Mouse (Mus musculus): ENCODE data around the gene Vav3. TPM values are rescaled to one million over a fixed set of nuclear protein-coding genes. Genes with fewer than 3 reads are reported as not detected.

Vav3 gene
- polyA plus RNA-seq (2015; fragmentation: Nextera tagmentation; extraction: Ambion mirVana): 11.3 and 13.2 TPM in 2 replicates

DNA sequence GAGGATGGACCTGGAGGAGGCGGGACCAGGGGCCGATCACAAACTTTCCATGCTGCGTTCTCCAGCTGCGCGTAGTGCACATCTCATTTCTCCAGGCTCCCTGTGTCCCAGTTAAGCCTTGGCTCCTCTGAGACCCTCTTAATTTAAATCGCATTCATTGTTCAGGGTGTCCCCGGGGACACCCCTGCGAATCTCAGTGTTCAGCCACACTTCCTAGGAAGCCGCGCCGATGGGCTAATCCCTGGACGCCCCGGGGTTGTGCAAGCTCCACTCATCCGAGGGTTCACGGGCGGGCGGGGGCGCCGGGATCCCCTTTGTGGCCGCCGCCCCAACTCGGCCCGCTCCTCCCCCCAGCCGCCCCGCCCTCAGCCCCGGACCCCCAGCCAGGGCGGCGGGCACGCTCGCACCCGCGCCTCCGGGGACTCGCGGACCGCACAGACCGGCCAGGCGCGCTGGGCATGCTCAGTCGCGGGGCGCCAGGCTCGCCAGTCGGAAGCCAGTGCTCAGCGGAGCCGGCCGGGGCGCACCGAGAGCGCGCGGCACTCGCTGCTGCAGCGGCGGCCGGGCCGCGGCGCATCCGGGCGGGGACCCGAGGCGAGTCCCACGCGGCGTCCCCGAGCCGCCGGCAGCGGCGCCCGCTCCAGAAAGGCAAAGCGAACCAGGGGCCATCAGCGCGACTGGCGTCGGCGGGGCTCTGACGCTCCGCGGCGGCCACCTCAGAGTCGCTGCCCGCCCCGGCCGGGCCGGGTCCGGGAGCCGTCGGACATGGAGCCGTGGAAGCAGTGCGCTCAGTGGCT is at the start of gene Vav3:
TSS of gene Vav3 (plus strand) at position 380 of the 797 bp plus-strand sequence.
- ATAC-seq (ENCODE audit: low FRiP score): peak; percentile 91
- Histone ChIP-seq H3K36me3 (no peaks in the 10 kb centered on the region), H3K4me1 (peaks cover 25% of the 10 kb centered on the region), H3K27ac (replicated peaks) (peak within 1 kb of the TSS; percentile 85), H3K9ac (replicated peaks) (peak within 1 kb of the TSS; percentile 76), H3K4me3 (replicated peaks) (peak within 1 kb of the TSS; percentile 76), H3K9me3 (replicated peaks) (no peaks in the 10 kb centered on the region), H3K27me3 (replicated peaks) (no peaks in the 10 kb centered on the region), H3K4me2 (peak within 1 kb of the TSS; percentile 89)
- under 1% methylated on average over 90 of the region's 92 CpGs for WGBS

DNA sequence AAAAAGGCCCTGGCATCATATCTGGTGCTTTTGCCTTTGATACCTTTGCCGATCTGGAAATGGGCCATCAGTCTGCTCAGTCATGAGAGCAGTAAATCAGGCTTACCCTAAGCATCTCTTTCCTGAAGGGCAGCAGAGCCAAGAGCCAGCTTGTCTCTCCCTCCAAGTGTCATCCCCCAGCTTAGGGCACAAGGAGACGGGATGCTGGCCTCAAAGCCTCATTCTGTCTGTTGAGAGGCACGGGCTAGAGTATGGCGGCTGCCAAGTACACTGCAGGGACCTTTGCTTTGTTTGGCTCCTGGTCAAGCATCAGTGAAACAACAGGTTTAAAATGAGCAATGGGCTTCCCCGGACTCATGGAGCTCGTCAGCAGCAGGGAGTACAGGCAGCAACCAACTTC is 41.6 kb upstream of the Vav3 start:
- H3K27me3 ChIP-seq (replicated peaks): no peaks in the 10 kb centered on the region

GRCm38 (mm10) chr3:109299303-109300074 is 41.0 kb upstream of the Vav3 start:
- ATAC-seq (ENCODE audit: low FRiP score): no peak; the same call in 1 of the 2 replicates

More for the DNA sequence above, 41.6 kb upstream of the Vav3 start:
- 53% methylated on average over 6 of the region's 6 CpGs for WGBS
- H3K9ac ChIP-seq (replicated peaks): no peak overlapping the region
- H3K4me2 ChIP-seq: no peak overlapping the region
- H3K4me3 ChIP-seq (replicated peaks): no peak overlapping the region
- no peak; the same call in 1 of the 2 replicates for ATAC-seq (ENCODE audit: low FRiP score)
- H3K36me3 ChIP-seq: no peaks in the 10 kb centered on the region
- no peaks in the 10 kb centered on the region for H3K9me3 ChIP-seq (replicated peaks)
- peaks cover 3% of the 10 kb centered on the region; the same call in 1 of the 2 replicates for H3K4me1 ChIP-seq
- H3K27ac ChIP-seq (replicated peaks): no peak overlapping the region

GRCm38 (mm10) chr3:109302059-109302458 is 38.4 kb upstream of the Vav3 start:
- Histone ChIP-seq H3K36me3 (no peaks in the 10 kb centered on the region), H3K27me3 (replicated peaks) (no peaks in the 10 kb centered on the region), H3K9me3 (replicated peaks) (no peaks in the 10 kb centered on the region), H3K4me1 (peaks cover 3% of the 10 kb centered on the region; the same call in 1 of the 2 replicates), H3K4me3 (replicated peaks) (no peak overlapping the region), H3K27ac (replicated peaks) (no peak overlapping the region), H3K9ac (replicated peaks) (no peak overlapping the region), H3K4me2 (no peak overlapping the region)
- WGBS: 71% methylated on average over 2 of the region's 2 CpGs
- no peak for ATAC-seq (ENCODE audit: low FRiP score)

More at GRCm38 (mm10) chr3:109299303-109300074, 41.0 kb upstream of the Vav3 start:
- Histone ChIP-seq H3K36me3 (no peaks in the 10 kb centered on the region), H3K4me2 (no peak overlapping the region), H3K27ac (replicated peaks) (no peak overlapping the region), H3K9me3 (replicated peaks) (no peaks in the 10 kb centered on the region), H3K9ac (replicated peaks) (no peak overlapping the region), H3K27me3 (replicated peaks) (no peaks in the 10 kb centered on the region), H3K4me1 (peaks cover 3% of the 10 kb centered on the region; the same call in 1 of the 2 replicates), H3K4me3 (replicated peaks) (no peak overlapping the region)
- WGBS: 67% methylated on average over 4 of the region's 4 CpGs

DNA sequence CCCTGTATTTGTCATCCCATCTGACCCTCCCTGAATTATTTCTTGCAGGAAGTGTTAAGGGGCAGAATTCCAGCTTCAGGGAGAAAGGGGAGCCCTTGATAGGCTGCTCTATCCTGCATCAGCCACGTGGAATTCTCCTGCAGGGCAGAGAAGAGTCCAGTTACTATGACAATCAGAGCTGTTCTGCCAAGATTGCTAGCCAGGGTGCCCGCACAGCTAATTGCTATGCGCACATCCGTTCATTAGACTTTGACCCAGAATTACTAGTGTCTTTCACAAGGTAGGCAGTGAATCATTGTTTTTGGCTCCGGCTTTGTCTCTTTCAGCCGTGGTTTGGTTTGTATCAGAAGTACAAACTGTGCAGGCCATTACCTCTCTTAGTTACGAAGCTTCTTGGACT is 33.0 kb upstream of the Vav3 start:
- ATAC-seq (ENCODE audit: low FRiP score): peak; percentile 82

DNA sequence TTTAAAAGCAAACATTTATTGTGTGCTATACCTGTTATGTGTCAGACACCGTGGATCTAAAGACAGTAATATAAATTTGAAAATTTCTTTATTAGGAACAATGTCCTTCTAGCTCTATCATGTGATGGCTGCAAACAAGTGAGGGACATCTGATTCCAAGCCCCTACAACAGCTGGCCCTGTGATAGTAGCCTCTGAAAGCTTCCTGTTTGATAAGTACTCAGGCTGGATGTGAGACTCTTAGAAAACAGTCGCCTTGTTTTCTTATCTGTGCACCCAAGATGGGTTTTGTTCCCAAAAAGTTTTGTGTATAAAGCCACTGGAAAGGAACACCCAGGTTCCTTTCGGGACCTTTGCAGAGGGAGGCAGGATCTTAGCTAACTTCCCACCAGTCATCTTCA is 32.0 kb upstream of the Vav3 start:
- Histone ChIP-seq H3K36me3 (no peaks in the 10 kb centered on the region), H3K27me3 (replicated peaks) (no peaks in the 10 kb centered on the region), H3K27ac (replicated peaks) (no peak overlapping the region), H3K4me3 (replicated peaks) (no peak overlapping the region), H3K9me3 (replicated peaks) (no peaks in the 10 kb centered on the region), H3K9ac (replicated peaks) (no peak overlapping the region), H3K4me1 (peaks cover 20% of the 10 kb centered on the region; the same call in 1 of the 2 replicates), H3K4me2 (no peak overlapping the region)
- WGBS: 82% methylated on average over 3 of the region's 3 CpGs
- ATAC-seq (ENCODE audit: low FRiP score): no peak

More for the DNA sequence above, 33.0 kb upstream of the Vav3 start:
- Histone ChIP-seq H3K4me3 (replicated peaks) (no peak overlapping the region), H3K4me2 (no peak overlapping the region), H3K9ac (replicated peaks) (no peak overlapping the region), H3K27me3 (replicated peaks) (no peaks in the 10 kb centered on the region), H3K4me1 (peaks cover 20% of the 10 kb centered on the region; the same call in 1 of the 2 replicates), H3K36me3 (no peaks in the 10 kb centered on the region), H3K27ac (replicated peaks) (no peak overlapping the region), H3K9me3 (replicated peaks) (no peaks in the 10 kb centered on the region)
- 23% methylated on average over 7 of the region's 7 CpGs for WGBS

GRCm38 (mm10) chr3:109309317-109310265 is 30.9 kb upstream of the Vav3 start:
- H3K36me3 ChIP-seq: no peaks in the 10 kb centered on the region
- no peak overlapping the region for H3K9ac ChIP-seq (replicated peaks)
- no peak overlapping the region for H3K27ac ChIP-seq (replicated peaks)
- peaks cover 20% of the 10 kb centered on the region; the same call in 1 of the 2 replicates for H3K4me1 ChIP-seq
- no peak for ATAC-seq (ENCODE audit: low FRiP score)
- WGBS: 83% methylated on average over 18 of the region's 18 CpGs
- no peak overlapping the region for H3K4me3 ChIP-seq (replicated peaks)
- no peak overlapping the region for H3K4me2 ChIP-seq
- no peaks in the 10 kb centered on the region for H3K9me3 ChIP-seq (replicated peaks)
- no peaks in the 10 kb centered on the region for H3K27me3 ChIP-seq (replicated peaks)

DNA sequence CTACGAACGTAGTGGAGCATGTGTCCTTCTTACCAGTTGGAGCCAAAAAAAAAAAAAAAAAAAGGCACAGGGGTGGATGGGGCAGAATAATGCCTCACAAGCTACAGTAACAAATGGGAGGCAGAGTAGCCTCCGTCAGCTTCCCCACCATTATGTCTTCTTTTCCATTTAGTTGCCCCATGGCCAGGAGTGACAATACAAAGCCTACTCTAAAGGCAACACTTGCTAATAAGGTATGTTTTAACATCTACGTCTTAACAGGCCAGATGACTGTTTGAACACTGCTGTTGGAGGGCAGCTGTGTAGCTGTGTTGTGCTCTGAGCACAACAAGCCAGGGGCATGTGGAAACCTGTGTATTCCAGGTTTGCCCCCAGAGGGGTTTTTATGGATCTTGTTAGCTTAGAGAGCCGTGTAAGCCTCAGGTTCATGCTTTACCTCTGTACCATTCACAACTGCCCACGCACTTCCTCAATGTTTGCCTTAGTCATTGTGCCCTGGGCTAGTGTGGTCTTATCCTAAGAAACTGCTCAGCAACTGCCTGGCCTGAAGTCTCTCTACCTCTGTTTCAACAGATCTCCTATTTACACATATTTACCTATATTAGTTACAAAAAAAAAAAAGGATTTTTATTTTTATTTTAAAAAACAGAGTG is 29.2 kb upstream of the Vav3 start:
- H3K4me2 ChIP-seq: no peak overlapping the region
- no peak overlapping the region for H3K4me3 ChIP-seq (replicated peaks)
- 83% methylated on average over 6 of the region's 6 CpGs for WGBS
- no peaks in the 10 kb centered on the region for H3K27me3 ChIP-seq (replicated peaks)
- H3K9ac ChIP-seq (replicated peaks): no peak overlapping the region
- no peaks in the 10 kb centered on the region for H3K9me3 ChIP-seq (replicated peaks)
- H3K36me3 ChIP-seq: no peaks in the 10 kb centered on the region
- no peak overlapping the region for H3K27ac ChIP-seq (replicated peaks)
- no peak for ATAC-seq (ENCODE audit: low FRiP score)
- H3K4me1 ChIP-seq: peaks cover 20% of the 10 kb centered on the region; the same call in 1 of the 2 replicates

- no peak overlapping the region for H3K27ac ChIP-seq (replicated peaks)
- H3K9ac ChIP-seq (replicated peaks): no peak overlapping the region
- peaks cover 20% of the 10 kb centered on the region; the same call in 1 of the 2 replicates for H3K4me1 ChIP-seq
- no peak overlapping the region for H3K4me2 ChIP-seq
- H3K36me3 ChIP-seq: no peaks in the 10 kb centered on the region
- H3K9me3 ChIP-seq (replicated peaks): no peaks in the 10 kb centered on the region
- no peak overlapping the region for H3K4me3 ChIP-seq (replicated peaks)
- ATAC-seq (ENCODE audit: low FRiP score): no peak
- 74% methylated on average over 3 of the region's 3 CpGs for WGBS
- no peaks in the 10 kb centered on the region for H3K27me3 ChIP-seq (replicated peaks)
Observed at GRCm38 (mm10) chr3:109311875-109312274, 28.6 kb upstream of the Vav3 start.

DNA sequence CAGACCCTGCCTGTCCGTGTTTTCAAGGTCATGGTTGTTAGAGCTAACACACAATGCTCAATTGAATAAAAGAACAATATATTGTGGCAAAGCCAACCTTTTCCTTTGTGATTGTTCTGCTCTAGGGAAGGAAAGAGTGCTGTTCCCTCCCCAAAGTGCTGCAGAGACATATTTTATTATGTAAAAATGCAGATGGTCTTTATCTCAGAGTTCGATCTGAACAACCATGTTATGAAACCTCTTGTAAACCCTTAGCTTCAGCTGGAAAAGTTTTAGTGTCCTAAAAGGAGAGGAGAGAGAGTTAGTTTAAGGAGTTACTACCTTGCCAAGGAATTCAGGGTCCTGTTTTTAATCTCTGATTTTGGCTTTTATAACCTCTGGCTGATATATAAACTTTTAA is 27.0 kb upstream of the Vav3 start:
- no peaks in the 10 kb centered on the region for H3K27me3 ChIP-seq (replicated peaks)
- H3K27ac ChIP-seq (replicated peaks): no peak overlapping the region
- no peak overlapping the region for H3K9ac ChIP-seq (replicated peaks)
- 44% methylated on average over 2 of the region's 2 CpGs for WGBS
- no peak overlapping the region for H3K4me2 ChIP-seq
- ATAC-seq (ENCODE audit: low FRiP score): no peak
- no peaks in the 10 kb centered on the region for H3K36me3 ChIP-seq
- no peak overlapping the region for H3K4me3 ChIP-seq (replicated peaks)
- H3K9me3 ChIP-seq (replicated peaks): no peaks in the 10 kb centered on the region
- peaks cover 11% of the 10 kb centered on the region; the same call in 1 of the 2 replicates for H3K4me1 ChIP-seq
